Mouse (Mus musculus): ENCODE measurements at regions not wholly inside any gene's neighbourhood (a gene's known extent, or its start where the extent isn't known, plus 50 kb on each side); places are given as distances from the start of the nearest gene placed in this dataset.

- TF ChIP-seq EP300 (IDR thresholded peaks at IDR 0.05; ENCODE audit: low read depth) (no peak), CTCF (IDR thresholded peaks at IDR 0.05; ENCODE audit: low read depth) (no peak)
Observed at GRCm38 (mm10) chr1:133492291-133492985, 68.3 kb upstream of the Sox13 start.
